Mouse (Mus musculus) bone marrow macrophage, adult 2 months (primary cell): ENCODE data around the gene Baiap2l1. TPM values are rescaled to one million over a fixed set of nuclear protein-coding genes. Genes with fewer than 3 reads are reported as not detected.

Experiments used
- H3K27ac ChIP-seq: 2 replicates; pipeline ENCODE4 v1.5.1; 2012; ENCODE audit warnings: low read depth, low read length; ENCODE audit not compliant: insufficient read depth
- H3K4me1 ChIP-seq: 2 replicates; pipeline ENCODE4 v1.6.1; 2012; ENCODE audit warnings: low read length; ENCODE audit not compliant: control insufficient read depth, insufficient read depth
- H3K4me3 ChIP-seq: 2 replicates; pipeline ENCODE4 v1.5.1; 2012; ENCODE audit warnings: mild to moderate bottlenecking, low read length, moderate library complexity; ENCODE audit not compliant: insufficient read depth
- CTCF ChIP-seq: IDR thresholded peaks from 2 replicates; pipeline ENCODE4 v1.5.1; 2012; ENCODE audit warnings: low read depth, mild to moderate bottlenecking, low read length, moderate library complexity
- POLR2A ChIP-seq: IDR thresholded peaks from 2 replicates; pipeline ENCODE4 v1.6.1; 2012; ENCODE audit warnings: mild to moderate bottlenecking, low read depth, low read length, borderline replicate concordance
- polyA plus RNA-seq: library from polyadenylated mRNA; stranded (reverse); fragments of >200 nt; gene quantifications from 2 replicates; pipeline ENCODE4 v1.2.4, GENCODE M21; 2012; ENCODE audit not compliant: missing spikeins, insufficient read depth, insufficient read length

Gene Baiap2l1
- polyA plus RNA-seq, 1 experiment, result not detected

DNA sequence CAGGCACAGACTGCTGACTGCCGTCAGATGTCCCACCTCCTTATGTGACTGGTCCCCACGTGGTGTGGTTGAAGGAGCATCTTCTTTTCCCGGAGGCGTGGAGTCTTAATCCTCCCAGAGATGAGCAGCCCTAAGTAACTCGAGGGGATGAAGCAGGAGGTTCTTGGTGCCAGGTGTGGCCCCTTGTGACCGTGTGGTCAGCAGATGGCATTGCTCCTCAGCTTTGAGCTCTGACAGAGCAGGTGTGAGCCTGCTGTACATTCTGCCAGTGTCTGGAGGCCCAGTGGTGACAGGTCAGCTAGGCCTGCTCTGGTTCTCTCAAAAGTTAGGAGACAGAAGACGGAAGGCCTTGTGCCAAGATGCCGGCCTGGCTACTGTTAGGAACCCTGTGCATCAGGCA is 97.4 kb downstream of the Baiap2l1 start:
- no peak for TF ChIP-seq POLR2A
- no peak for TF ChIP-seq CTCF
- Histone ChIP-seq H3K4me3 (no peak overlapping the region), H3K4me1 (peaks cover 22% of the 10 kb centered on the region), H3K27ac (no peak overlapping the region)

DNA sequence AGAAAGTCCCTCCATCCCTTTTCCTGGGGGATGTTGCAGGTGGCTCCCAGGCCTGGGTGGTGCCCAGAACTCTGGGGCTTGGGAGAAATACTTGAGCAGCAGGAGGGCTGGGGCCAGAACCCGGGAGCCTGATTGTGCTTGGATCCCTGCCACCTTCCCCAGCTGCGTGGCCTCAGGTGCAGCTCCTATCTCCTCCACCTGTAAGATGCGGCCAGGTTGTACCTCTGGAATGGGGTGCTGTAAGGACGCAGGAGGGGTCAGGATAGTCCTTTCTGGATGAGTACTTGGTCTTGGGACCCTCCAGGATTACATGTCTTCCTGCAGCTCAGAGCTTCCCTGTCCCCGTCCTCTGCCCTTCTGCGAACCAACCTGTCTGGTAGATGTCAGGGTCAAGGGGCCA is 98.7 kb downstream of the Baiap2l1 start:
- TF ChIP-seq POLR2A (no peak), CTCF (no peak)
- Histone ChIP-seq H3K4me1 (peaks cover 23% of the 10 kb centered on the region), H3K4me3 (peak overlapping the region; percentile 72), H3K27ac (no peak overlapping the region)

DNA sequence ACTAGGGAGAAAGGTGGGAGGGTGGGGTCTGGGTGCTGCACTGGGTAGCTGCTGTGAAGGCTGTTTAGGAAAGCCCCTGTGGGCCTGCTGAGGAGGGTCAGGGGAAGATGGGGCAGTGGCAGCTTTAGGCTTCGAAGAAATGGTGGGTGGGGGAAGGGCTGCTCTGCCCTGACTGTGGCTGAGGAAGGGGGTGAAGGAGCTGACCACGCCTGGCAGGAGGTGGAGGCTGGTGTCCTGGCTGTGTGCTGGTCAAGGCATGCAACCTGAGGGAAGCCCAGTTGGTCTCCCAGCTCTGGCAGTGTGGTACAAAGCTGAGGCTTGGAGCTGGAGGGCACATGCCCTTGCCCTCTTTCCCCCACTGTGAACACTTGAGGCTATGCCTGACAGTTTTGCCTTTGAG is 99.2 kb downstream of the Baiap2l1 start:
- peaks cover 28% of the 10 kb centered on the region for H3K4me1 ChIP-seq

DNA sequence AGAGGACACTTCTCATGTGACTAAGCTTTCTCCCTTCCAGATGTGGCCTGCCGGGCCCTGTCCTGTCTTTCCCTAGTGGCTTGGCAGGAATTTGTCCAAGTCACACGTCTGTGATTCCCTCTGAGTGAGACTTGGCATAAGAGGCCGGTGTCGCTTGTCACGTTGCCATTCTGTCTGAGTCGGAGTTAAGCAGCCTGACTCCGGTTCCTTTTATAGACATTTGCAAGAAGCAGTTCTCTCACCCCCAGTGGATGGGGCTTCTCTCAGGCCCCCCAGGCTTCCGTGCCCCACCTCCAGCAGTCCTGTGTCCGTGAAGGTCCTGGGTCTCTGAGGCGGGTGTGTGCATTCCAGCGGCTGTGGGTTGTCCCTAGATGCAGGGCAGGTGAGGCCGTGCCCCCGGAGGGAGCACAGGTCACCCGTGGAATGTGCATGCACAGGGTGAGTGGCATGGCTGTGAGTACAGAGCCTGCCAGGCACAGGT is 99.7 kb downstream of the Baiap2l1 start:
- Histone ChIP-seq H3K4me1 (peaks cover 33% of the 10 kb centered on the region), H3K27ac (no peak overlapping the region; the same call in 1 of the 2 replicates), H3K4me3 (peak overlapping the region; percentile 72)
- no peak for TF ChIP-seq CTCF
- TF ChIP-seq POLR2A, result no peak

More for the DNA sequence above, 99.2 kb downstream of the Baiap2l1 start:
- H3K4me3 ChIP-seq, result peak overlapping the region; percentile 72
- no peak for TF ChIP-seq POLR2A
- TF ChIP-seq CTCF, result no peak
- no peak overlapping the region for H3K27ac ChIP-seq

DNA sequence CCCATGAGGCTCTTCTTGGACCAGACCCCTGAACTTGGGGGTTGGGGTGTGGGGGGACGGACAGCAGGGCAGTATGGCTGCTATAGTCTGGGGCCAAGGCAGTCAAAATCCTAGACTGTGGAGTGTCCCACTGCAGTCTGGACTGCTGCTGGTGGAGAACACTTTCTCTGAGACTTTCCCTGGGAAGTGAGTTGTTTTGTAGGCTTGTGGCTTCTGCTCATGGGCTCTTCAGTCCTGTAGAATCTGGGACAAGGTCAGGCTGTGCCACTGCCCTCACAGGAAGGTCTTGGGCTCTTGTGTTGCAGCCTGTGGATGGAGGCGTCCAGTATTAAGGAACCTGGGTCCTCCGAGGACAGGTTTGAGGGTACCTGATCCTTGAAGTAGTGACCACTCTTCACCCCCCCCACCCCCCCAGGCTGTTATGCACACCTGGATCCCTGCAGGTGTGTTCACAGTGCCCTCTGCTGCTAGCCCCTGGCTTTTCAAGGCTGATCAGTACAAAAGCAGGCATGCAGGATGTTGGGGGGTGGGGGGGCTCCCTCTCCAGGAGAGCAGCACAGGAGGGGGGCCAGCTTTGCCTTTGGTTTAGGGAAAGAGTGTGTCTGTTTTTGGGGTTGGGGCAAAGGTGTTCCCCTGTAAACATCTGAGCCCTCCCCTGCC is 100.3 kb downstream of the Baiap2l1 start:
- no peak for TF ChIP-seq POLR2A
- TF ChIP-seq CTCF, result 0 out of 2 replicates have a peak, but pooled peaks have one; percentile 4
- Histone ChIP-seq H3K27ac (peak overlapping the region; percentile 94), H3K4me1 (peaks cover 39% of the 10 kb centered on the region), H3K4me3 (peak overlapping the region; percentile 72)

DNA sequence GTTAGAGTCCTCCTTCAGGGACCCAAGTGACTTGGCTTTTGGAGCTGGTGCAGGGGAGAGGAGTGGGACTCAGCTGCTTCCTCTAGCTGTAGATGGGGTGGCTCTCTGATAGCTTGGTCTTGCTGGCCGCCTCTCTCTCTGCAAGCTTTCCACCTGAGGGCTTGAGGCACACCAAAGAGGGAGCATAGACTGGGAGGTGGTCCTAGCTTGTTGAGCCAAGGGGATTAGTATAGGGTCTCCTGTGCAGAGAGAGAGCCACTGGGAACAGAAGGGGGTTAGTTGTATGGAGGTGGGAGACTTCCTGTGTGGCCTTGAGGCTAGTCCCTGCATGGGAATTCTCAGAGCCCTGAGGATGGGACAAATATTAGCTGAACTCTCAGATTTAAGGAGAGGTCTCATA is 101.0 kb downstream of the Baiap2l1 start:
- Histone ChIP-seq H3K27ac (peak overlapping the region; percentile 94), H3K4me1 (peaks cover 42% of the 10 kb centered on the region), H3K4me3 (peak overlapping the region; percentile 72)
- no peak for TF ChIP-seq CTCF
- TF ChIP-seq POLR2A, result no peak

DNA sequence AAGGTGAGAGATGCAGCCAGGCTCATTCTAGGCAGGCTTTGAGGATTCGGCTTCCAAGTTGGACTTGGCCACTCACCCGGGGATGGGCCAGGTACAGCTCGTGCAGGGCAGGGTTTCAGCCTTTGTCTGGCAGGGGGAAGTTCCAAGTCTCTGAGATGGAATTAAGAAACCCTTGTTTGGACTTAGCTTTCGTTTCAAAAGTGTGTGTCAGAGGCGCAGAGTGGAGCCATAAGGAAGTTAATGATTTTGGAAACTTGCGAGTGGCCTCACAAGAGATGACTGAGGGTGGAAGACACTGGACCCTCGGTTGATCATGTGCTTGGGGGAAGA is 101.4 kb downstream of the Baiap2l1 start:
- Histone ChIP-seq H3K4me3 (peak overlapping the region; percentile 72), H3K27ac (peak overlapping the region; percentile 94), H3K4me1 (peaks cover 42% of the 10 kb centered on the region)
- no peak for TF ChIP-seq POLR2A
- TF ChIP-seq CTCF, result no peak

DNA sequence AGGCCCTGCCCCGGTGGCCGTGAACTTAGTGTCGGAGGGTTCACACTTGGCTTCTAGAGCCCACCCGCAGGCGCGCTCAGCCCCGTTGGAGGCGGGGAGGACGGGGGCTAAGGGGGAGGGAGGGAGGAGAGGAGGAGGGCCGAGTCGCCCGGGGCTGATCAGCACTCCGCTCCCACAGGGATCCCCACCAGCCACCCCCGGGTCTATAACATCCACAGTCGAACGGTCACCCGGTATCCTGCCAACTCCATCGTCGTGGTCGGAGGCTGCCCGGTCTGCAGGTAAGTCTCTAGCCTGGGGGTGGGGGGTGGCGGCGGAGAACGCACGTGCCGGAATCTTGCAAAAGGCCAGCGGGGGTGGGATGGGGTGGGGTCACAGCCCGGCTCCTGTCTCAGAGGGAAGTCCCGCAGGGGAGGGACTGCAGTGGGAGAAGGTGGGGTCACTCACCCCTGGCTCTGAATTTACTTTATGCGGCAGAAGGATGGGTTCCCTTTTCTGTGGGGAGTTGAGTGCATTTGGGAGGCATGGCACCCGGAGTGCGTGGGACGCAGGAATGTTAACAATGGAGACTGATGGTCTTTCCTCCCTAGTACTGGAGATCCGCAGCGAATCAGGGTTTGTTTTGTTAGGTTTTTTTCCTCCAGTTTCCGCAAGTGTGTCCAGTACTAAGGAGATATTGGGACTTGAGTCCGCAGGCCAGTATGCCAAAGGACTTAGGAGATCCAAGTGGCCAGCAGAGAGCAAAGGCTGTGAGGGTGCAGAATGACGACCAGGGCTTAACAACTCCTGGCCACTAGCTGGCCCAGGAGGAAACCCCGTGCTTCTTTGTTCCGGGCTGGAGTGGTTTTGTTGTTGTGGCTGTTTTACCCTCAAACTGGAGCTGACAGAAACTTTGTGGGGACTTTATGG is 102.0 kb downstream of the Baiap2l1 start:
- peaks cover 42% of the 10 kb centered on the region for H3K4me1 ChIP-seq
- H3K27ac ChIP-seq, result peak overlapping the region; percentile 94
- TF ChIP-seq CTCF (no peak), POLR2A (0 out of 2 replicates have a peak, but pooled peaks have one; percentile 14)
- peak overlapping the region; percentile 72 for H3K4me3 ChIP-seq

DNA sequence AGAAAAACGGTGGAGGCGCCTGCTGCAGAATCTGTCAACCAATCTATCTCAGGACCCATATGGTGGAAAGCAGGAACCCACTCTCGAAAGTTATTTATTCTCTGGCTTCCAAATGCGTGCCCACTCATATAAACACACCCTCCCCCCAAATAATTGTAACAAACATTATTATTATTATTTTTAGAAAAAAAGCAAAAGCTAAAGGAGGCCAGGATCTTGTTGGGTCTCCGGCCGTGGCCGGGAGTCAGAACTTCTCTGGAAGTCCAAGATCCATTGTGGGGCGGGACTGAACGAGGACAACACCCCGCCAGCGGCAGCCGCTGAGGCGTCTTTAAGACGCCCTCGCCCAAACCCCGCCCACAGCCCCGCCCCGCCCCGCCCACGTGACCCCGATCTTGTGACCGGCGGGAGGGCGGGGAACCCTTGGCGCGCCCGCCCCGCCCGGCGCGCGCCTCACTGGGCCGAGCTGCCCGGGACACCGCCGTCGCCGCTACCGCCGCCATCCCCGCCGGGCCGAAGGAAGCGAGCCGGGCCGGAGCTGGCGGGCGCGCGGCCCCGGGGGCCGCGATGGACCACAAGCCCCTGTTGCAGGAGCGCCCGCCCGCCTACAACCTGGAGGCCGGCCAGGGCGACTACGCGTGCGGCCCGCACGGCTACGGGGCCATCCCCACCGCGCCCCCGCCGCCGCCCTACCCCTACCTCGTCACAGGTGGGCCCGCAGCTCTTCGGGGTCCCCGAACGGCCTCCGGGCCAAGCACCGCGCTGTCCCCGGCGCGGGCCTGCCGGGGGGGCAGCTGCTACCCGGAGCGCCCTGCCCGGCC is 102.9 kb downstream of the Baiap2l1 start:
- H3K27ac ChIP-seq, result peak overlapping the region; percentile 95
- no peak for TF ChIP-seq CTCF
- no peak for TF ChIP-seq POLR2A
- H3K4me1 ChIP-seq, result peaks cover 47% of the 10 kb centered on the region
- H3K4me3 ChIP-seq, result peak overlapping the region; percentile 72
